Mouse (Mus musculus): ENCODE results near the gene Itgb6.

GRCm38 (mm10) chr2:60549851-60550250 is 172.6 kb downstream of the Itgb6 start:
- no peak for TF ChIP-seq POLR2A (IDR thresholded peaks at IDR 0.05; ENCODE audit: low read depth, low read length)
- TF ChIP-seq CTCF (IDR thresholded peaks at IDR 0.05; ENCODE audit: extremely low read depth, insufficient read depth, insufficient read length, insufficient replicate concordance), result no peak

Measured in spleen, adult 2 months (tissue).